Mouse (Mus musculus): ENCODE measurements at regions not wholly inside any gene's neighbourhood (a gene's known extent, or its start where the extent isn't known, plus 50 kb on each side); places are given as distances from the start of the nearest gene placed in this dataset.

DNA sequence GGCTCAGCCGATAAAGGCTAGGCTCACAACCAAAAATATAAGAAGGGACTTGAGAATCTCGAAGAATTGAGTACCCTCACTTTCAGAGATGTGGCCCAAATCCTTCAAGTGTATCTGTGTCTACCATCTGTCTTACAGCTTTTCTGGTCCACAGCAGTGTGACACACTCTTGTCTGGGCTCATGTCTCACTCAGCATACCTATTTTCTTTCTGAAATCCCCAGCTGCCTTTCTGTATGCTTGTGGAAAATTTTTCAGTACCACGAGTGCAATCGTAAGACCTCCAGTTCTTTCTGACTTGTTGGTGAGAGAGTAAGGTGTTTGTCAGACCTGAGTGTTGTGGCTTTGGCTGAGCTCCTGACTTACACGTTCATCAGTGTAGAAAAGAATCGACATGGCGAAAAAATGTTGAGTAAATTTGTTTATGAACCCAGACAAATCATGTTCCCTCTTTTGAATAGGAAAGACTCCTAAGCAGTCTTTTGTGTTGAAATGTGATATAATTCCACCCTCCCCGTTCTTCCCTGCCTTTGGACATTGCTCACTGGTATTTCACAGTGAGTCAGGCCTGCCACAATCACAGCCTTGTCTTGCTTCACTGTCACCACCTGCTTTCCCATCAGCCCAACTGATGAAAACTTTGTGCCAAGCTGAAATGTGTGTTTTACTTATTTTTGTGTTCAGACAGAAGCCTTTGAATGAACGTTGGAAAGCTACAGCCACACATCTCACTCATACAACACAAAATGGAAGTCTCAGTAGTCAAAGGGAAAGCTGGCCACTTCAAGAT, 125.3 kb upstream of the Bank1 start:
- Histone ChIP-seq H3K4me3 (replicated peaks) (no peak overlapping the region), H3K9me3 (no peaks in the 10 kb centered on the region), H3K4me1 (no peaks in the 10 kb centered on the region), H3K36me3 (replicated peaks; ENCODE audit: low read length) (no peaks in the 10 kb centered on the region), H3K27me3 (replicated peaks) (peaks cover 14% of the 10 kb centered on the region)
- no peak for TF ChIP-seq GATA1 (IDR thresholded peaks at IDR 0.05; ENCODE audit: borderline replicate concordance, low read length)
- TF ChIP-seq FLI1 (IDR thresholded peaks at IDR 0.05; ENCODE audit: low read length) = no peak

DNA sequence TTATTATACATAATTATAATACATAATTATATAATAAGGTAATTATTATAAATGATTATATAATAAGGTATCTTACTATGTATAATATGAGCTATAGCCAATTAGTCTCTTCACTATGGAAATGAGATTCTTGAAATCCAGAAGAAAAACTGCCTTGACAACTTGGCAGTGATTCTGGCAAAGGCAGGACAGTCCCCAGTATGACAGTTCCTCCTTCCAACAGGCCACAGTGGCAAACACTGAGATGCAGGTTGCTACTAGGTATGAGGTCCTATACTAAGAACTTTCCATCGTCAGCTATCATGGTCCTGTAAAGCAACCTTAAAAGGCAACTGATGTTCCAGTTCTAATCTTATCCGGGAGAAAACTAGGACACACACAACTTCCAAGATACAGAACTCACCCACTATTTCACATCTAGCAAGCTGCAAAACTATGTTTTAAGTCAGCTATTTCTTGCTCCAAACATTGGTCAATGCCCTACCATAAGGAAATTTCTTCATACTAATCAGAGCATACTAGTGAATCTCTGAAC, 124.6 kb upstream of the Bank1 start:
- Histone ChIP-seq H3K4me3 (replicated peaks) (no peak overlapping the region), H3K4me1 (no peaks in the 10 kb centered on the region), H3K27me3 (replicated peaks) (peaks cover 11% of the 10 kb centered on the region), H3K9me3 (no peaks in the 10 kb centered on the region), H3K36me3 (replicated peaks; ENCODE audit: low read length) (no peaks in the 10 kb centered on the region)
- TF ChIP-seq GATA1 (IDR thresholded peaks at IDR 0.05; ENCODE audit: borderline replicate concordance, low read length) (no peak), FLI1 (IDR thresholded peaks at IDR 0.05; ENCODE audit: low read length) (no peak)

DNA sequence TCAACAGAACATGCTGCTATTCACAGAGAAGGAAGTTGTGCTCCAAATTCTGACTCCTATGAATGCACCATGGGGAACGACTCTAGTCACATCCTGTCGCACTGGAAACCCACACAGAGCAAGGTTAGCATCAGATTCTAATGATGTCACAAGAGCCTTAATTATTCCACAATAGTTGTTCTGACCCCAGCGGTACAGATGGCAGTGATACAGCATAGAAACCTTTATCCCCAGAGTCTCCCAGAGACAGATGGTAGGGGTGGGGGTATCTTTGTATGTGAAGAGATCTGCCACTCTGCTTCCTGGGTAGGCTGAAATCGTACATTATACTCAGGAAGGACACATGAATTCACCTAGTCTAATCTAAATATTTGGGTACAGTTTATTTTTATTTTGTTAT, 123.5 kb upstream of the Bank1 start:
- Histone ChIP-seq H3K9me3 (no peaks in the 10 kb centered on the region), H3K4me3 (replicated peaks) (no peak overlapping the region), H3K36me3 (replicated peaks; ENCODE audit: low read length) (no peaks in the 10 kb centered on the region), H3K4me1 (no peaks in the 10 kb centered on the region), H3K27me3 (replicated peaks) (peaks cover 11% of the 10 kb centered on the region)
- no peak for TF ChIP-seq FLI1 (IDR thresholded peaks at IDR 0.05; ENCODE audit: low read length)
- no peak for TF ChIP-seq GATA1 (IDR thresholded peaks at IDR 0.05; ENCODE audit: borderline replicate concordance, low read length)

DNA sequence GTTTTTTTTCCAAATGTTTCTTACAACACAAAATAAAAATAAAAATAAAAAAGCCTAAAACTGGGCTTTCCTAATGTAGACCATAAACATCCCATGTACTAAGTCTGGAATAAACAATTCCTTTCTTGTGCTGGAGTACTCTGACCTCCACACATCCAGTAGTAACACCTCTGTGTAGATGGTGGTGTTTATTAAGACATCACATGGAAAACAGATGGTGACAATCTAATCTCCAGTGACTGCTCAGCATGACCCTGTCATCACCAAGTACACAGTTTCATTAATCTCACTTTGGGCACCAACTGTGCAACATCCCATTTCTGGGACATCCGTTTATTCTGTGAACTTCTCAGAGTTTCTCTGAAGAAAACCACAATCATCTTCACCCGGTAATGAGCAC, 118.7 kb upstream of the Bank1 start:
- Histone ChIP-seq H3K4me3 (replicated peaks) (no peak overlapping the region), H3K4me1 (peaks cover 3% of the 10 kb centered on the region; the same call in 1 of the 2 replicates), H3K27me3 (replicated peaks) (peaks cover 13% of the 10 kb centered on the region), H3K36me3 (replicated peaks; ENCODE audit: low read length) (no peaks in the 10 kb centered on the region), H3K9me3 (no peaks in the 10 kb centered on the region)
- no peak for TF ChIP-seq GATA1 (IDR thresholded peaks at IDR 0.05; ENCODE audit: borderline replicate concordance, low read length)
- TF ChIP-seq FLI1 (IDR thresholded peaks at IDR 0.05; ENCODE audit: low read length) = no peak

DNA sequence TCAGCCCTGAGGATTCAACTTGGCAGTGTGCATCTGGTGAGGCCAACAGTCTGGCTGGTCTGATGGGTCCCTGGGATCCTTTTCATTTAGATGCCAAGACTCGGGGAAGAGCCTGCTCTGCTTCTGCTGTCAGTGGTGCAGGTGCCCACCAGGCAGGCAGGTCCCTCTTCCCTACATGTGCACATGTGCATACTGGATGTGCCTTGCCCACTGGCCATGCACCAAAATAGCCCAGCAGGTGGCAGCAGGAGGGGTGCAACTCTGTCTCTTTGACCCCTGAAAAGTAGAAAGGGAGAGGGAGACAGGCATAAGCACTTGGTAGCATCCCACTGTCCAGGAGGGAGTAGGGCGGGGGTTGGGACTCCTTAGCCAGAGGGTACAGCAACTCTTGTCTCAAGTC, 116.2 kb upstream of the Bank1 start:
- Histone ChIP-seq H3K27me3 (replicated peaks) (peaks cover 13% of the 10 kb centered on the region), H3K36me3 (replicated peaks; ENCODE audit: low read length) (no peaks in the 10 kb centered on the region), H3K4me3 (replicated peaks) (no peak overlapping the region), H3K9me3 (no peaks in the 10 kb centered on the region), H3K4me1 (peaks cover 3% of the 10 kb centered on the region; the same call in 1 of the 2 replicates)
- no peak for TF ChIP-seq FLI1 (IDR thresholded peaks at IDR 0.05; ENCODE audit: low read length)
- no peak for TF ChIP-seq GATA1 (IDR thresholded peaks at IDR 0.05; ENCODE audit: borderline replicate concordance, low read length)

DNA sequence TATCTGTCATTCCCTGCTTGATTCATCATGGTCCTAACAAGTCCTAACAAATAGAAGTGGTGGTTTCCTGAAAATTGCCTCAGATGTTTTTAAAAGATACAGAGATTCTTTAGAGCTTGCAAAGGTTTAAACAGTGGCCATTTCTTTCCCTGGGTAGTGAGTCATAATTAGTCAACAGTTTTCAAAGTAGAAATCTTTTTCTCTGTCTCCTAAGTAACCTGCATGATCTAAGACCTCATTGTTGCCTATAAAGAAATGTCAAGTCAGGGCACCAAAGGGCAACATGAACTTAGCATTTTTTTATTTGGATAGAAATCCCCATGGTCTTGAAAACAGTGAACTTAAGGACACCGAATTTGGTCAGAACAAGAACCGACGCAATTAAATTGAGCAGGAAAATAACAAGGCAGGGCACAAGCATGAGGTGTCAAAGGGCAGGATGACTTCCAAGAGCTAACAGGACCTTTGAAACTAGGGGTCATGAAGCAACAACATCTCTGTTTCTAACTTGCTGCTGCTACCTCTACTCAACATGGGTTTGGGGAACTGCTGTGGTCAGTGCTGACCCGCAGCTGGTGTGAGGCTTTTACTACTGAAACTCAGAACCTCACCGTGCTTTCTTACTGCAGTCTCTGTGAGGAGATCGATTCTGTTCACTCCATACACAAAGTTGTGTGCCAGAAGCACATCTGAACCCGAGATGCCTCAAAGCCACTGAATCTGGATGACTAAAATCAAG, 114.2 kb upstream of the Bank1 start:
- no peak overlapping the region for H3K4me3 ChIP-seq (replicated peaks)
- no peak for TF ChIP-seq GATA1 (IDR thresholded peaks at IDR 0.05; ENCODE audit: borderline replicate concordance, low read length)
- no peak for TF ChIP-seq FLI1 (IDR thresholded peaks at IDR 0.05; ENCODE audit: low read length)
- H3K9me3 ChIP-seq = no peaks in the 10 kb centered on the region
- peaks cover 9% of the 10 kb centered on the region for H3K27me3 ChIP-seq (replicated peaks)
- peaks cover 3% of the 10 kb centered on the region; the same call in 1 of the 2 replicates for H3K4me1 ChIP-seq
- no peaks in the 10 kb centered on the region for H3K36me3 ChIP-seq (replicated peaks; ENCODE audit: low read length)

DNA sequence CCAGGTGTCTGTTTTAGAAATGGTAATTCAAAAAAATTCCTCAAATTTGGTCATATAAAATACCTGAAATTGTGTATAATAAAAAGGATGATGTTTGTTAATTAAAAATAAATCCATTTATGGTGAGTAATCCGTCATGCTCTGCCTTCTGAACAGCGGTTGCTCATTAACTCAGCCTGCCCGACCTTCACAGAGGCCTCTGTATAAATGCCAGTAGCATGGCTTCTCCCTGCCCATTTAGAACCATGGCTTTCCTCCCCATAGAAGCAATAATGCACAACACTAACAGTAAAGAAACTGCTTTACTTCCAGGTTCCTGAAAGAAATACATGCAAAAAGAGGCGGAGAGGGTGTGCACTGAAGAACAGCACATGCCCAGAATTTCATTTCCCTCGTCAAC, 113.5 kb upstream of the Bank1 start:
- no peak overlapping the region for H3K4me3 ChIP-seq (replicated peaks)
- H3K27me3 ChIP-seq (replicated peaks) = peaks cover 9% of the 10 kb centered on the region
- no peaks in the 10 kb centered on the region for H3K9me3 ChIP-seq
- H3K36me3 ChIP-seq (replicated peaks; ENCODE audit: low read length) = no peaks in the 10 kb centered on the region
- H3K4me1 ChIP-seq = peaks cover 3% of the 10 kb centered on the region; the same call in 1 of the 2 replicates
- TF ChIP-seq FLI1 (IDR thresholded peaks at IDR 0.05; ENCODE audit: low read length) (no peak), GATA1 (IDR thresholded peaks at IDR 0.05; ENCODE audit: borderline replicate concordance, low read length) (no peak)

DNA sequence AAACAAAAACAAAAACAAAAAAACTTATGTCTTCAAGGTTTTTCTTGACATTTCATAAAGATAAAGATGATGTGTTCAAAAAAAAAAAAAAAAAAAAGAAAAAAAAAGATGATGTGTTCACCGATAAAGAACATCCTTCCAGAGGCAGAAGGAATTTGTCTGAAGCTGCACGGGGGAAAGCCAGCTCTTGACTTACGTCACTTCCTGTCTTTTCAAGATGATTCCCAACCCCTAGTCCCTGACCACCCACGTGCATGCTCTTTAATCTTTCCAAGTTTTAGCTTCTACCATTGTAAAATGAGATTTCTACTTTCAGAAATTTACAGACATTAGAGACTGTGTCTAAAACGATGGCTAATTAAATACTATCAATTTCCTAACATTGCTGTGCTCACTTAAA, 108.5 kb upstream of the Bank1 start:
- H3K36me3 ChIP-seq (replicated peaks; ENCODE audit: low read length) = no peaks in the 10 kb centered on the region
- H3K9me3 ChIP-seq = no peaks in the 10 kb centered on the region
- no peaks in the 10 kb centered on the region for H3K4me1 ChIP-seq
- no peak overlapping the region for H3K4me3 ChIP-seq (replicated peaks)
- H3K27me3 ChIP-seq (replicated peaks) = no peaks in the 10 kb centered on the region
- TF ChIP-seq GATA1 (IDR thresholded peaks at IDR 0.05; ENCODE audit: borderline replicate concordance, low read length) = no peak
- no peak for TF ChIP-seq FLI1 (IDR thresholded peaks at IDR 0.05; ENCODE audit: low read length)

DNA sequence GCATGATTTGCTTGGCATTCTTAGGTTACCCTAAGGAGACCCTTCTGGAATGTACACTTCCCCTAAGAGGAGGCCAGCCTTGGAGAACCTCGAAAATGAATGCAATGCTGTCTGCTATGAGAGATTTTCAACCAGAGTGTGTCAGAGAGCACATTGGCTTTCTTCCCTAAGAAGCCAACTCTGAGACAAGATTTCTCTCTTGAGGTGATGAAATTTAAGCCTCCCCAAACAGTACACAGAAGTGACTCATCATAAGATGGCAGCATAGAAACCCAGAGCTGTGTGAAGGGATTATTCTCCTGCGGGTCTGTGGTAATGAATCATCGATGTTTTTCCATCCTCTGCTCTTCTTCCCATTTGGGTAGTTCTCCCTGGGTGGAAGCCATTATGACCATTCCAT, 106.2 kb upstream of the Bank1 start:
- H3K36me3 ChIP-seq (replicated peaks; ENCODE audit: low read length) = no peaks in the 10 kb centered on the region
- TF ChIP-seq FLI1 (IDR thresholded peaks at IDR 0.05; ENCODE audit: low read length) (no peak), GATA1 (IDR thresholded peaks at IDR 0.05; ENCODE audit: borderline replicate concordance, low read length) (no peak)
- H3K4me3 ChIP-seq (replicated peaks) = no peak overlapping the region
- peaks cover 4% of the 10 kb centered on the region for H3K27me3 ChIP-seq (replicated peaks)
- no peaks in the 10 kb centered on the region for H3K9me3 ChIP-seq
- H3K4me1 ChIP-seq = no peaks in the 10 kb centered on the region

DNA sequence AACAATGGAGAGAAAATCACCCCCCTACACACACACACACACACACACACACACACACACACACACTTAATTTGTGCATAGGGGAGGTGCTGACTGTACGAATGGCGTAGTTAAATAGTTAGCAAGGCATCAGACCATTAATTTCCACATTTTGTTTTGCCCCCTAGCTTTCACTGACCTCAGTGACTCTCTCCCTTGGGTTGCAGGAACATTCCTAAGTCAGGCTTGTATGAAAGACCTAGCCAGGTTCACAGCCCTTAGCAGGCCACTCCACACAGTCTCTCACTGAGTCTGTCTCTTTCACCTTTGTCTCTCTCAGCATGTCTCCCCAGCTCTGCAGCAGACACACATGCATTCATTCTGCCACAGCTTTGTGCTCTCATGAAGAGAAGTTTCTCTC, 101.6 kb upstream of the Bank1 start:
- Histone ChIP-seq H3K9me3 (no peaks in the 10 kb centered on the region), H3K4me3 (replicated peaks) (no peak overlapping the region), H3K36me3 (replicated peaks; ENCODE audit: low read length) (no peaks in the 10 kb centered on the region), H3K27me3 (replicated peaks) (peaks cover 4% of the 10 kb centered on the region), H3K4me1 (peaks cover 6% of the 10 kb centered on the region; the same call in 1 of the 2 replicates)
- TF ChIP-seq GATA1 (IDR thresholded peaks at IDR 0.05; ENCODE audit: borderline replicate concordance, low read length) = no peak
- TF ChIP-seq FLI1 (IDR thresholded peaks at IDR 0.05; ENCODE audit: low read length) = no peak

All from megakaryocyte, embryonic 14.5 days (primary cell).